Mouse (Mus musculus) spleen, adult 2 months (tissue): Measurements from ENCODE around the gene Dock4. TPM values are rescaled to one million over a fixed set of nuclear protein-coding genes. Genes with fewer than 3 reads are reported as not detected.

ENCODE experiments used
- DNase-seq, 2 experiments: peaks; one replicate each; pipeline versions ENCODE4 v3.0.0 to v3.0.0-alpha.2; 2012 to 2021; ENCODE audit warnings: low spot score in 2 of 2, low read depth in 1 of 2
- H3K27ac ChIP-seq: fragments of 200-500 bp; 2 replicates; pipeline ENCODE4 v1.5.1; 2012; ENCODE audit warnings: low read length, inconsistent platforms; ENCODE audit not compliant: insufficient read depth
- H3K27me3 ChIP-seq: fragments of 200-500 bp; 2 replicates; pipeline ENCODE4 v1.6.1; 2012; ENCODE audit warnings: mild to moderate bottlenecking, moderate library complexity, low read length, inconsistent platforms; ENCODE audit not compliant: control insufficient read depth, insufficient read depth
- H3K36me3 ChIP-seq: fragments of 200-500 bp; 2 replicates; pipeline ENCODE4 v1.6.1; 2012; ENCODE audit warnings: mild to moderate bottlenecking, low read length, inconsistent platforms; ENCODE audit not compliant: control insufficient read depth, insufficient read depth
- H3K4me1 ChIP-seq: fragments of 200-500 bp; 2 replicates; pipeline ENCODE4 v1.6.1; 2011; ENCODE audit warnings: inconsistent platforms; ENCODE audit not compliant: control insufficient read depth, insufficient read depth, insufficient read length
- H3K4me3 ChIP-seq: fragments of 200-500 bp; 2 replicates; pipeline ENCODE4 v1.5.1; 2011; ENCODE audit warnings: mild to moderate bottlenecking, inconsistent platforms; ENCODE audit not compliant: insufficient read depth, insufficient read length; ENCODE audit errors: extremely low read depth
- CTCF ChIP-seq: fragments of 200-500 bp; IDR thresholded peaks from 2 replicates; pipeline ENCODE4 v1.5.1; 2011; ENCODE audit warnings: mild to moderate bottlenecking, inconsistent platforms; ENCODE audit not compliant: insufficient read depth, insufficient read length, insufficient replicate concordance; ENCODE audit errors: extremely low read depth
- POLR2A ChIP-seq: fragments of 200-500 bp; IDR thresholded peaks from 2 replicates; pipeline ENCODE4 v1.6.1; 2011; ENCODE audit warnings: low read depth, low read length, inconsistent platforms
- WGBS: fragments of 180-500 bp; shearing (Covaris S2); methylation state at CpG from one replicate; pipeline ENCODE4 v1.1.7; 2018; 5-methylcytosine and 5-hydroxymethylcytosine counted together
- polyA plus RNA-seq: library from polyadenylated mRNA; depleted of rRNA; stranded (reverse); fragments of >200 nt; gene quantifications from 2 replicates; pipeline ENCODE4 v1.2.3, GENCODE M21; 2012

The Dock4 gene
- polyA plus RNA-seq, 1 experiment, result 2.3 TPM

GRCm38 (mm10) chr12:40794756-40795155, 349.0 kb downstream of the Dock4 start:
- no peaks in the 10 kb centered on the region; the same call in 1 of the 2 replicates for H3K4me1 ChIP-seq
- H3K27ac ChIP-seq, result no peak overlapping the region
- no peak overlapping the region for H3K4me3 ChIP-seq
- TF ChIP-seq POLR2A, result no peak
- no peak for TF ChIP-seq CTCF
- H3K27me3 ChIP-seq, result no peaks in the 10 kb centered on the region
- no peak for DNase-seq
- 90% methylated on average over 3 of the region's 3 CpGs for WGBS
- H3K36me3 ChIP-seq, result no peaks in the 10 kb centered on the region

- DNase-seq, result no peak
- WGBS, result 63% methylated on average over 2 of the region's 2 CpGs
- no peak for TF ChIP-seq POLR2A
- no peak for TF ChIP-seq CTCF
- H3K27me3 ChIP-seq, result no peaks in the 10 kb centered on the region
- no peak overlapping the region for H3K4me3 ChIP-seq
- H3K36me3 ChIP-seq, result no peaks in the 10 kb centered on the region
- H3K4me1 ChIP-seq, result no peaks in the 10 kb centered on the region; the same call in 1 of the 2 replicates
- no peak overlapping the region for H3K27ac ChIP-seq
Measured at GRCm38 (mm10) chr12:40795768-40796167, 350.0 kb downstream of the Dock4 start.

- no peak for TF ChIP-seq POLR2A
- TF ChIP-seq CTCF, result no peak
- no peaks in the 10 kb centered on the region; the same call in 1 of the 2 replicates for H3K4me1 ChIP-seq
- no peak overlapping the region for H3K4me3 ChIP-seq
- no peak overlapping the region for H3K27ac ChIP-seq
- no peak for DNase-seq
- 21% methylated on average over 14 of the region's 14 CpGs for WGBS
- no peaks in the 10 kb centered on the region for H3K36me3 ChIP-seq
- H3K27me3 ChIP-seq, result no peaks in the 10 kb centered on the region
Measured at GRCm38 (mm10) chr12:40796813-40797491, 351.2 kb downstream of the Dock4 start.

GRCm38 (mm10) chr12:40797561-40798343, 352.0 kb downstream of the Dock4 start:
- Histone ChIP-seq H3K27ac (no peak overlapping the region), H3K4me1 (no peaks in the 10 kb centered on the region; the same call in 1 of the 2 replicates), H3K27me3 (no peaks in the 10 kb centered on the region), H3K36me3 (no peaks in the 10 kb centered on the region), H3K4me3 (no peak overlapping the region)
- no peak for DNase-seq
- TF ChIP-seq POLR2A (no peak), CTCF (no peak)
- WGBS, result 91% methylated on average over 9 of the region's 9 CpGs

- WGBS, result 91% methylated on average over 5 of the region's 5 CpGs
- no peaks in the 10 kb centered on the region; the same call in 1 of the 2 replicates for H3K4me1 ChIP-seq
- no peak for DNase-seq
- H3K4me3 ChIP-seq, result no peak overlapping the region
- no peaks in the 10 kb centered on the region for H3K27me3 ChIP-seq
- H3K27ac ChIP-seq, result no peak overlapping the region
- no peak for TF ChIP-seq CTCF
- no peak for TF ChIP-seq POLR2A
- no peaks in the 10 kb centered on the region for H3K36me3 ChIP-seq
Measured at GRCm38 (mm10) chr12:40798344-40799017, 352.7 kb downstream of the Dock4 start.

GRCm38 (mm10) chr12:40801456-40801855, 355.7 kb downstream of the Dock4 start:
- H3K4me1 ChIP-seq, result no peaks in the 10 kb centered on the region
- WGBS, result 83% methylated on average over 3 of the region's 3 CpGs
- H3K27me3 ChIP-seq, result no peaks in the 10 kb centered on the region
- H3K4me3 ChIP-seq, result no peak overlapping the region
- TF ChIP-seq CTCF, result no peak
- no peak for TF ChIP-seq POLR2A
- no peak for DNase-seq
- no peaks in the 10 kb centered on the region for H3K36me3 ChIP-seq
- H3K27ac ChIP-seq, result no peak overlapping the region

- no peak for TF ChIP-seq POLR2A
- no peak for TF ChIP-seq CTCF
- H3K27ac ChIP-seq, result no peak overlapping the region
Measured at GRCm38 (mm10) chr12:40805257-40805656, 359.5 kb downstream of the Dock4 start.

More at GRCm38 (mm10) chr12:40805257-40805656, 359.5 kb downstream of the Dock4 start:
- no peak for DNase-seq
- WGBS, result 72% methylated on average over 2 of the region's 2 CpGs
- no peaks in the 10 kb centered on the region for H3K4me1 ChIP-seq
- H3K4me3 ChIP-seq, result no peak overlapping the region
- no peaks in the 10 kb centered on the region for H3K27me3 ChIP-seq
- H3K36me3 ChIP-seq, result no peaks in the 10 kb centered on the region
